Mouse (Mus musculus): Measurements from ENCODE around the gene St8sia2.

St8sia2 gene

DNA sequence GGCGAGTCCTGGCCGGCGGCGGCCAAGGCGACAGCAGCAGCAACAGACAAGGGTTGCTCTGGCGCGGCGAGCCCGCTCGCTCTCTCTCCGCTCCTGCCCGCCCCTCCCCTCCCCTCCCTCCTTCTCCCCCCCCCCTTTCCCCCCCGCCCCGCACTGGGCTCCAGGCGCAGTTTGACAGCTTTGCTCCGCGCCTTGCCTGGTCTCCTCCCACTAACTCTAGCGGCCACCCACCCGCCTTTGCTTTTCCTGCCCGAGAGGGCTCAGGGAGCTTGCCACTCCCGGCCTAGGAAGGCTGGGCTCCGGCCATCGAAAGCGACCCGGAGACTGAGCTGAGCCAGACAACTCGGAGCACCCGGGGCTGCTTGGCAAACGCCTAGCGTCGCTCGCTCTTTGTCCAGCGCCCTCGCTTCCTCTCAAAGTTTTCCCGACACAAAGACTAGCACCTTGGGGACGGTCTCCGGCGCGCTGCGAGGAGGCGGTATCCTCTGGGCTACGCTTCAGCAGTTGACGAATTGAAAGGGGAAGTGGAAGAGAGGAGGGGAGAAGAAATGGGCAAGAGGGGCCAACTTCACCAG, at the start of gene St8sia2:
Gene St8sia2 (minus strand): TSS at position 90 of the 575 bp plus-strand sequence.
- DNase-seq (ENCODE audit: low read depth) = no peak

DNA sequence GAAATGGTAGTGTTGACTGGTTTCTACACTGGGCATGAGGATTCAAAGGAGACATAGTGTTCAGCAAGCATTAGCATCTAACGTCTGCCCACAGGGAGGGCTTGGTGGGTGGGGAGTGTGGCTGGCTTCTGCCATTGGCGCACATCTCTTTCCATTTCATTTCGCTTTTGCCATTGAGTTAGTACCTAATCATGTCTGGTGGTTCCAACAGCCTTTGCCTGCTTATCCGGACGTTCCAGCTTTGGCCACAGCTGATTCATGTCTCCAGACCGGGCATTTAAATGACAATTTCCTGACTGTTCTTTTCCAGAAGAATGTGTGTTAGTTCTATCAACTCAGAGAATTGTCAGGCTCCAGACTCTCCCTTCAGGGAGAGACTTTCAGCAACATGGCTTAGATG, 47.6 kb upstream of the St8sia2 start:
- no peak for DNase-seq (ENCODE audit: low read depth)

DNA sequence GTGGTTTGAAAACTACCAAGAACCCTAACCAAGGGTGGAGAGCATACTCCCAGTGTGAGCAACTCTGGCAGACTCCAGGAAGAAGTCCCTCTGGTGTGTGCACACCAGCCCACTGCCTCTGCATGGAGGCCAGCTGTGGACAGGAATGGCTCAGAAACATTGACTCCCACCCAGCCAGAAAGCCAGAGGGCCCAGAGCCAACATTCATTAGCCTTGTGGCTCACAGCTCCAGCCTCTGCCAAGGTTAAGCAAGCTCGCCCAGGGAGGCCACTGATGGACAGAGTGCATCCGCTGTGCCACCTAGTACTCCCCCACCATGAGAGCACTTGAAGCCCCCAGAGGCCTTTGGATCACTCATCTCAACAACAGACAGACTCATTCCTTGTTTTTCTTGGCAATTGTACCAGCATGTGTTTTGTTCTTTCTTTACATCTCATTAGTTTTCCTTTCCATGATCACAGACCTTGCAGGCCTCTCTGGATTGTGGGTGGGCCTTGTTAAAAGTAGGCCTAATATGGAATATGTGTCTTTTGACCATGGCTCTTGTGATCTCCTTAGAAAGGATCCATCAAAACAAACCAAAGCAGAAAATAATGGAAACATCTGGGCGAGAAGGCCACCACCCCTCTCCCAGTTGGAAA, 46.9 kb upstream of the St8sia2 start:
- no peak for DNase-seq (ENCODE audit: low read depth)

DNA sequence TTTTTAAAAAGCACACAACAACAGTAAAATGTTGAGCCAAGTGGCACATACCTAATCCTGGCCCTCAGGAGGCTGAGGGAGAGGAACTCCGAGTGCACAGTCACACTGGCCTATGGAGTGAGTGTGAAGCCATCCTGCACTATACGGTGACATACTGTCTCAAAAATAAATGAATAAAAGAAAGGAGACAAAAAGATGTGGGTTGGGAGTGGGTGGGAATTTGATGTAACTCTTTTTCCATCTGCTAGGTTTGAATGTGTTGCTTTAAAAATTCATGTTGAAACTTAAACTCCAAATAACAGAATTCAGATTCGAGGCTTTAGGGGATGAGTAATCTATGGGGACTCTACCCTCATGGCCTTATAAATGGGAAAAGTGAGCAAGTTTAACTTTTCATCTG, 46.2 kb upstream of the St8sia2 start:
- DNase-seq (ENCODE audit: low read depth) = no peak

DNA sequence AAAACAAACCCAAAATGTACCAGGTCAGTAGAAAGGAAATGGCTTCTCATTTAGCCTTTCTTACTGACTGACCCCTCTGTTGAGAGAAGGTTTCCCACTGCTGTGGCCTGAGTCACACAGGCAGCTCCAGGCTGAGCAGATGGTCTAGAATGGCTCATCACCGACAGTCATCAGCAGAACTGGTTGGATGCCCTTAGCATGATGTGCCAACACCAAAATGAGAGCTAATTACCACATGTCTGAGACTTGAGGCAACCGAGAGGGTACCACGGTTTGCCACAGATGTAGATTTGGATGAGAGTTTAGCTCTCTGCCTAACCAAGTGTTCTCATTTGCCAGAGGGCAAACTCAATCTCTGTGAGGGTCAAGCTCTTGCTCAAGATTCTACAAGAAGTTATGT, 42.3 kb upstream of the St8sia2 start:
- no peak for DNase-seq (ENCODE audit: low read depth)

DNA sequence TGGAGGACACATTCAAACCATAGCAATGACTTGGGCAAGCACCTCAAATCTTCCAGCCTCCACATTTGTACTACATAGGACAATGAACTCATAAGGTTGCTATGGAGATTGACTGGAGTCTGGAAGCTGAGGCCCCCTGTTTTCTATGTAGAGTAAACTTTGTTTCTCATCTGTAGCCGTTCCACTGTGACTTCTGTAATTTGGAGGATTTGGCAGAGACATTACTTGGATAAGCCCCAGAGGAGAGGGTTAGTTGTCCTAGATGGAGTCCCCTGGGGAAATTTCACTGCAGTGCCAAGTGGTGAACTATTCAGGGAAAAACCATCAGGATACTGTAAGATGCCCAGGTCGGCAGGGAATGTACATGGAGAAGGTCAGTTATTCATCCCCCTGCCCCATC, 34.1 kb upstream of the St8sia2 start:
- no peak for DNase-seq (ENCODE audit: low read depth)

DNA sequence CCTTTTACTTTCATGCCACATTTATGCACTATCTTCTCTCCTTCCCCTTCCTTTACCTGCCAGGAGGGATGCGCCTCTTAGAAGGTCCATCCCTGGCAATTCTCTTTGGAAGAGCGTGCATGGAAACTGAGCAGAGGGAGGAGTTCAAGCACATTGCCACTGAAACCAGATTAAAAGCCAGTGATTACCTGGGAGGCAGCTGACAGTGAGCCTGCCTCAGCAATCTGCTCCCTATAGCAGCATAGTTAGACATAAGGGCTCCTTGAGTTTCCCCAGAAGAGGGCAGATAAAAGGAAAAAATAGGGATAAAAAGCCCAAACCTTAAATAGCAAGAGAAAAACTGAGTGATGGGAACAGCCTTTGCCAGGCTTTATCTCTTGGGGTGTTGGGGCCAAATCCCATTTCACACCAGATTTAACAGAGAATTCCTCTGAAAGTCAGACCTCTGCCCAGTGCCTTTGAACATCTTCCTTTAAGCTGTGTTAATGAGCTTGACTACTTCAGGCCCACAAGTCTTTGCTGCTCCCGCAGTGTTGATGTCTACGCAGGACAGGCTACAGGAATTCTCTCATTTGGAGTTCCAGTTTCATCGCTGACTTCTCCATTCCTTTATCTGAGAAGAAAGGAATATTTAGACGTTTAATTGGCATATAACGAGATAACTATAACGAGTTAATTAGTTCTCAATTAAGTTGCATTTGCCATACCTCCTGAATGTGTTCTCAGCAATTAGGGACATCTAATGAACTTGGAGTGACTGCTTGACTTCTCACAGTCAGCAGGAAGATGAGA, 31.9 kb upstream of the St8sia2 start:
- DNase-seq (ENCODE audit: low read depth) = no peak

DNA sequence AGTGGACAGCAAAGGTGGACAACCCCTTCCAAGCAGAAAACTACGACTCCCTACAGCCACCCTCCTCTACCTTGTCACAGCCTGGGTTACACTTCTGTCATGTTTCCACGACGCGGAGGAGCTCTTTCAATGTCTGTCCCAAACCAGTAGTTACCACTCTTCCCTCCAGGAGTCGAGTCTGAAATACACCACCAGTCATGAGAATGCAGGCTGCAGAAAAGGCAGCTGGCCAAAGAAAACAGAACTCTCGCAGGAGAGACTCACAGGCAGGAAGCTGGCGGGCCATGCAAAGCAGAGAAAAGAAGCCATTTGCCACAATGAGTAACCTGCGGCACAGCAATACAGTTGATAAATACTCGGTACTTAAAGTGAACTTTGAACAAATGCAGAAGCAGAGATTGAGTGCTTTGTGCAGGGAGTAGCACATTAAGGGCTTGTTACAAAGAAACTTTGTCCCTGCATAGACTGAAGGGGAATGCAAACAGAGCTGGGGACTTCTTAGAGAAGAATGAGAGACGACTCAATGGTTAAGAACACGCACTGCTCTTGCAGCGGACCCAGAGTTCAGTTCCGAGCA, 30.2 kb upstream of the St8sia2 start:
- no peak for DNase-seq (ENCODE audit: low read depth)

DNA sequence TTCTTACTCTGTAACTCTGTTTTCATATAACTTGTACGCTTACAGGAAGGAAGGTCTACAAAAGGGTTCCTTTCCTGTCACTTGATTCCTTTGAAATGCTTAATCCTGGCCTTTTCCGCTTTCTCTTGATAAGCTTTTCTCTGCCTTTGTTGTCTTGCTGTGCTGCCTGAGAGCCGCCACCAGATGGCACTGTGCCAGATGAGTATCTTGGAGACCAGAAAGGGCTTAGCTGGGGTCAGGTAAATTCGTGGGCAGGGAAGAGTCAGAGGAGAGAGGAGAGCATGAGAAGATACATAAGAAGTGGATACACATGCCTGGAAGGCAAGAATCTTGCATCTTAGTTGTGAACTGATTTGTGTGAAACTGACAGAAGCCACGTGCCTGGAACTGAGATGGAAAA, 11.5 kb upstream of the St8sia2 start:
- peak; percentile 30 for DNase-seq (ENCODE audit: low read depth)

DNA sequence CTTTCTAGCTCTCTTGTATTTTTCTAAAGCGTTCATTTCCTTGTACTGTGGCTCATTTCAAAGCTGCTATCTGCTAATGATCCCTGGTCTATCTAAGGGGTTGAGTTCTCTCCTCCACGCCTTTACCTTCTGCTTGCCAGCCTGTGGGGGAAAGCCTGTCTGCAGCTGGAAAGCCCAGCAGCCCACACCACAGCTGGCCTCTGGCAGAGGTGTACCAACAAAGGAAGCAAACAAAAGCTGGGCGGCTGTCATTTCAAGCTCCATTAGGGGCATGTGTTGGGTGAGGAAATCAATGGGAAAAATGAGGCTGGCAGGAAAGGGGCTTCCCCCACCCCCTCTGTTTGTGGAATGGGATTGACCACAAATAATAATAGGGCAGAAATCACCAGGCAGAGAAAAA, 10.7 kb upstream of the St8sia2 start:
- DNase-seq (ENCODE audit: low read depth) = no peak

DNA sequence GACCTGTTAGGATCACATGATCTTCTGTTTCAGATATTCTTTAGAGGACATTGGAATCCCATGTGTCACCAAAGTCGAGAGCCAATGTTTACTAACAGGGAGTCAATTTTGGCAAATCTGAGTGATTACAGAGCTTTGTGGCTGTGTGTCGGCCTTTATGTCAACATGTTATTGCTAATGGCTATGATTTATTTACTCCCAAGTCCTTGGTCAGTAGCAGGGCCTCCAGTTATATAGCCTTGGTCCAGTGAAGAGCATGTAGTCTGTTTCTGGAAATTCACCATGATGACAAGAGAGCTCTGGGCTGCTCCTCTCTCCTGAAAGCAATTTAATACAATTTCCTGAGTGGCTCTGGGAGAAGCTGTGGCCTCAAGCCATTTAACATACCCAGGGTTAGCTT, 9.1 kb upstream of the St8sia2 start:
- no peak for DNase-seq (ENCODE audit: low read depth)

DNA sequence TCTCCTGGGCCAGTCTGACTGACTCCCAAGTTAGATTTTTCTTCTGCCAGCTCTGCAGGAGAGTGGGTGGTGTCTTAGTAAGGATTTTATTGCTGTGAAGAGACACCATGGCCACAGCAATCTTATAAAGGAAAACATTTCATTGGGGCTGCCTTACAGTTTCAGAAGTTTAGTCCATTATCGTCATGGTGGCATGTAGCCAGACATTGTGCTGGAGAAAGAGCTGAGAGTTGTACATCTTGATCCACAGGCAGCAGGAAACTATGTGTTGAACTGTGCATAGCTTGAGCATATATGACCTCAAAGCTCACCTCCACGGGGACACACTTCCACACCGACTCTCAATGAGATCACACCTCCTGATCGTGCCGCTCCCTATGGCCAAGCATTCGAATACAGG, 8.3 kb upstream of the St8sia2 start:
- no peak for DNase-seq (ENCODE audit: low read depth)

DNA sequence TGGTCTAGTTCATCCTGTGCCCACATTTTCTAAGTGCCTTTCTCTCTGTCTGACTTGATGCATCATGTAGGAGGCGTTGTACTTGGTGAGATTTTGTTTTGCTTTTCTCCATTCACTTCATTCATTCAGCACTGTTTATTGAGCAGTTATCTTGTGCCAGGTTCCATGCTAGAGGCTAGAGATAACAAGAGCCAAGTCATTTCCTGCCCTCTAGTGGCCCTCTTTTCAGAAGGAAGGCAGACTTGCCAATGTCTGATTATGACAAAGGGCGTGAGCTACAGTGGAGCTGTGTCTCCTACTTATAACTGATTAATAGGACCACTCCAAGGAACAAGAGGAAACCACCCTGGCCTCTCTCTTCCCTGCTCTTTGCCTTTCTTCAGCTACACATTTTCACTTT, 3.1 kb upstream of the St8sia2 start:
- peak; percentile 9 for DNase-seq (ENCODE audit: low read depth)

DNA sequence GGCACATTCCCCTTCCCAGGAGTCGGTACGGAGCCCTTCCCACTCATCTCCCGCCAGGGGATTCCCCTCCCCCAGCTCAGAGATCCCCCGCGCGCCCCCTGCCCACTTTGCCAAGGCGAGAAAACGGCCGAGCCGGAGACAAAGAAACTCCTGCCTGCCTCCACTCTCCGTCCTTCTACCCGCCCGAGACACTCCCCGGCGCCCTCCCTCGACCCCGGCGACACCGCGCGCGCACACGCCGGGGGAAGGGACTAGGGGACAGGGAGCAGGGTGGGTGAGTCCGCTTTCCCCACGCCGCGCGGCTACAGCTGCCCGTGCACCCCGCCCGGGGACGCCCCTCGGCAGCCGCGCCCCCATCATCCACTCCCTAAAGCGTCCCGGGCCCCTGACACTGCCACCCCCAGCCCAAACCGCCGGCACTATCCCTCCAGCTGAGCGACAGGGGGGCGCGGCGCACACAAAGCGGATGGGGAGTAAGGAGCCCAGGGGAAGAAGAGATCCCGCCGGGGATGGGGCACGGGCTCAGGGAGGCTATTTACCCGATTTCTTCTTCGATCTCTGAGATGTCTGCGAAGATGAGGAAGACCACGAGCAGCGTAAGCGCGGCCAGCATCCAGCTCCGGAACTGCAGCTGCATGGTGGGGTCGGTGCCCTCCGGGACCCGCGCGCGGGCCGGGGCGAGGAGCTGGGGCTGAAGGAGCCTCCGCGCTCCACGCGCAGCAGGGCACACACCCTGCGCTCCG, 461 bp downstream of the St8sia2 start:
- no peak for DNase-seq (ENCODE audit: low read depth)

DNA sequence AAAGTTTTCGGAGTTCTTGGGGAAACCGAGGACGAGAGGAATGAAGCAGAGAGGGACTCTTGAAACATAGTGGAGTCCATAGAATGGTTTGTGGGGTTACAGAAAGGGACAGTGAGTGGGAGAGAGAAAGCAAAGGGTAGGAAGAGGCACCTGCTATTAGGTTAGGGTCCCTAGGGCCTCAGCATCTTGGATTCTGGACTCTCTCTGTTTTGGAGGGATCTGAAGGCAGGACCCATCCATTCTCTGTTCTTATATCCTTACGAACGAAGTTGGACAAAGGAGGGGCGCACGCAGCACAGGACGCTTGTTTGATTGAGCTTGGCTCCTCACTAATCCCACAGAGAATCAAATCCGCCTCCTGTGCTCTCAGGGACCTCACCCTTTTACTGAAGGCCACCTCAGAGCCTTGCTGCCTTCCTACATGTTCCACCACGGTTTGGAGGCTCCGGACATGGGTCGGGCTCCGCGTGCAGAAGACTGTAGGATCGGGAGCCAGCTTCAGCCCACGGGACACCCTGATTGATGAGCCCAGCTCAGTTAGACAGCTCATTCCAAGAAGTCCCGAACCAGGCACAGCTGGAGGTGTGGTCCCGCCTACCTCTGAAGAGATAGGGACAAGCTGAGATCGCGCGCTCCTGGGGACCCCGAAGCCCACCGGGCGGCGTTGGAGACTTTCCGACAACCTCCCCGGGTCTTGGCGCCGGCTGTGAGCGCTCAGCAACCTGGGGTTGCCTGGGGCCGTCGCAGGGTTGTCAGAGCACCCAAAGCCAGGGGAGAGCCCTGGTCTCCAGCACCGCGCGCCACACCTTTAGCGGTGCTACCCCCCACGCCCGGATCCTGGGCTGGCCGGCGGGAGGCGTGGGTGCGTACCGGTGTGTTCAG, 1.3 kb downstream of the St8sia2 start:
- DNase-seq (ENCODE audit: low read depth) = no peak

DNA sequence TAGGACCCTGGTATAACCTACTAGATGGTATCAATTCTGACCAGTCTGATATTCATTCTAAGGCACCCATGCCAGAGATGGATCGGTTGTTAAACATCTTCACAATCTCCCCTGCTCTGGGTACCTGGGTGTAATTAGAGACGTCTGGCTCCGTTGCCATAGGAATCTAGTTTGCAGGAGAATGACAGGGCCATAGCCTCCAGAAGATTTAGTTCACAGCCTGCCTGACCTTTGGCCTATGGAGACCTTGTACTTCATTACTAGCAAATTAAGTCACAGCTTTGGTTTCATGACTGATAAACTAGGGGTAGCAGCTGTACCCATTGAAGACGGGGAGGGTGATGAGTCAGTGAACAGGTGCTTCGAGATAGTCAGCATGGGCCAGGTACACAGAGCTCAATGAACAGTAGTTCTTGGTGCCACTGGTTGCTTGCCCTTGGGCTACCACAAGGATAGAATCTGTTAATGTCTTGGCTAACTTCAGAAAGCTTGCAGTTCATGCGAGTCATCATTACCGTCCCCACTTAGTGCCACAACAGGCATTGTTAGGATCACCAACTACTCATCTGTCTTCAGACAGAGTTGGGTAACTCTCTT, 4.4 kb downstream of the St8sia2 start:
- no peak for DNase-seq (ENCODE audit: low read depth)

DNA sequence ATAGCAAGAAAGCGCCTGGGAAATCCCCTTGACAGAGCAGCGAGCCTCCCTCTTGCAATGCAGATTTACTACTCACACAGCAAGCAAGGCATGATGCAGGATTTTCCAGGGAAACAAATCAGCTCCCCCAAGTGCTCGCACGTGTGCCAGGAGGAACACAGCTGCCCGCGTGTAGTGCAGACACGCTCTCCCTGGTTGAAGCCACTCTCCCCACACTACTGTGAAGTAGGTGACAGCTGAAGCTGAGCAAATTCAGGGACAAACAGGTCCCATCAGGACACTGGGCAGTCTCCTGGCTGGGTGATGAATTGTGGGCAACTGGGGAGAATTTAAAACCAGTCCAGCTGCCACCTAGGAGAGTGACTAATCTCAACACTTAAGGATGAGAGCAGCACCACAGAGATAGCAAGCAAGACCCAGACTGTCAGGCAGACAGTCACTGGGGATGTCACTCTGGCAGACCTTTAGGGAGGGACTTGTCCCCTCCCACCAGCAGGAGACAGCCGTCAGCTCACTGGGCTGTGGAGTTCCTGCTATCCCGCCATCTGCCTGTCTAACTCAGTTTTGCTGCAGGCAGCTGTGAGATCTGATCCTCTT, 6.6 kb downstream of the St8sia2 start:
- DNase-seq (ENCODE audit: low read depth) = no peak

DNA sequence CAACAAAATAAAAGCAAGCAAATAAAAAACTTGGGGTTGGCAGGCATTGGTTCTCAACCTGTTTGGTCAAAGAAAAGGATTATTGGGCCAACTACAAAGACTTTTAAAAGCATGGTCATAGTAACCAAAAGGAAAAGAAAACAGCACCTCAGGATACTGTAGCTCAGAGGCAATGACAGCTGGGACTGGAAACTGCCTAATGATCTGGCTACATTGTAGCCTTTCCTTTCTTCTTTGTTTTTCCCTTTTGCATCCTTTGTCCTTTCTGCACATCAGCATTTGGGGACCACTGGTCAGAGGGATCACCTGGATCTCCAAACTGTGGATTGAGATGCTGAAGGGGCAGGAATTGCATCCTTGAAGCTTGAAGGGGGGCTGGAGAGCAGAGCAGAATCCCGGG, 7.1 kb downstream of the St8sia2 start:
- DNase-seq (ENCODE audit: low read depth) = no peak

DNA sequence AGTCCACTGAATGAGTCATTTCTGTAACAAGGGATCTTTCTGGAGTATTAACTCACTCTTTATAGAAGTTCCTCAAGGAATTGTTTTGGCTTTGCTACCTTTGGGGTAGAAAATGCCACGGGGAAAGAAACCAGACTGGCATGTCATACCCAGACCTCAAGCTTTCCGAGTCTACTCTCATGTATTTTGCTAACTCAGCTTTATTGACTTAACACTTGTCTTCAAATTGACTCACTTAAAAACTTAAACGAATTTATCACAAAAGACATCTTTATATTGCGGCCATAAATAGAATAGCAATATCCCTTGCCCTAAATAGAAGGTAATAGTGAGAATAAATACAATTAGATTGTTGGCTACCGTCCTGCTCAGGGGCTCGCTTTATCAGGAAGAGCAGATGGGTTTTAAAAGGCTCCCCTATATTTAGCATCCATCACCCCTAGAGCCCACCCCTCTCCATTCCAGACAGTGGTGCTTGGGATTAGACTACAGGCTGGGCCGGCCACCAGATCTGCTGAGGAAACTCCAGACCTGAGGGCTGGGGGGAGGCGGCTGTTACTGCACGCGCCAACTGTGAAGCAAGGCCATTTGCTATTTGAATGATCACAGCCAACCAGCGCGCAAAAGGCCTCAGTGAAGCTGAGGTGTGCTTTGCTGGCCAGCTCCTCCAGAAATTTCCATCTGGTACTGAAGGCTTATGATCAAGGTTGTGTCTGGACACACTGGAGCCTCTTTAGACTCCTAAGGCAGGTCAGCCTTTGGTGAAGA, 12.6 kb downstream of the St8sia2 start:
- DNase-seq (ENCODE audit: low read depth) = no peak

DNA sequence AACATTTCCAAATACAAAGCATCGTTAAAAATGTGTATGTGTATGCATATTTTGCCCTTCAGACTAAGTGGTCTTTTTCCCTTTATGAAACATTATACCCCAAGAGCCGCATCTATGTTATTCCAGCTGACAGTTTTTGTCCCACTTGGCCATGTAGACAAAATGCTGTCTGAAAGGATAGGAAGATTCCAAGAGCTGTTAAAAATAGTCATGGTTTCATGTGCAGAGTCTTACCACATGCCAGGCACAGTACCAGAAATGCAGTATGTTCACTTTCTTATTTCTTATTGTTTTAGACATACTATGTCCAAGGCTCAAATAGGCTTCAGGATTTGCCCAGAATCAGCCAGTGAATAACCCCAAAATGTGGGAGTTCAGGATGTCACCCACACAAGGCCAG, 24.1 kb downstream of the St8sia2 start:
- DNase-seq (ENCODE audit: low read depth) = no peak
